Mouse (Mus musculus) large intestine, adult 2 months (tissue): ENCODE results near the gene Wdr34. TPM values are rescaled to one million over a fixed set of nuclear protein-coding genes. Genes with fewer than 3 reads are reported as not detected.

ENCODE experiments used
- DNase-seq: peaks from one replicate; pipeline ENCODE4 v3.0.0-alpha.2; 2012; ENCODE audit warnings: low read depth, low spot score
- WGBS: fragments of 180-500 bp; shearing (Covaris S2); methylation state at CpG from one replicate; pipeline ENCODE4 v1.1.7; 2018; 5-methylcytosine and 5-hydroxymethylcytosine counted together
- polyA plus RNA-seq: library from polyadenylated mRNA; depleted of rRNA; stranded (reverse); fragments of >200 nt; gene quantifications from 2 replicates; pipeline ENCODE4 v1.2.3, GENCODE M21; 2012; rRNA removed

The Wdr34 gene
- polyA plus RNA-seq, 1 experiment = 10.9 TPM

- no peak for DNase-seq
Measured at GRCm38 (mm10) chr2:30039687-30040086, 9.0 kb downstream of the Wdr34 start.

DNA sequence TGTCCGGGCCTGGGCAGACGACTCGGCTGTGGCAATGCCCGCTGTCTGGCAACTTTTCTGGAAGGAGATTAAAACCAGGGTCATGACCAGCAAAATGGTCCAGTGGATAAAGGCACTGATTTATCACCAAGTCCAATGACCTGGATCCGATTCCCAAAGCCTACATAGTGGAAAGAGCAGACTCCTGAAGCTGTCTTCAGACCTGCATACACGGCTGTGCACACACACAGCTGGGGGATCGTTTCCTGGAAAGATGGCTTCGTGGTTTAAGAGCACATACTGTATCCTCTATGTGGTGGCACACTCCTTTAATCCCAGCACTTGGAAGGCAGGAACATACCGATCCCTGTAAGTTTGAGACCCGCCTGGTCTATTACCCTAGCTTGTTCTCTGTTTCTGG, 10.3 kb downstream of the Wdr34 start:
- WGBS = 96% methylated on average over 10 of the region's 10 CpGs
- DNase-seq = no peak

DNA sequence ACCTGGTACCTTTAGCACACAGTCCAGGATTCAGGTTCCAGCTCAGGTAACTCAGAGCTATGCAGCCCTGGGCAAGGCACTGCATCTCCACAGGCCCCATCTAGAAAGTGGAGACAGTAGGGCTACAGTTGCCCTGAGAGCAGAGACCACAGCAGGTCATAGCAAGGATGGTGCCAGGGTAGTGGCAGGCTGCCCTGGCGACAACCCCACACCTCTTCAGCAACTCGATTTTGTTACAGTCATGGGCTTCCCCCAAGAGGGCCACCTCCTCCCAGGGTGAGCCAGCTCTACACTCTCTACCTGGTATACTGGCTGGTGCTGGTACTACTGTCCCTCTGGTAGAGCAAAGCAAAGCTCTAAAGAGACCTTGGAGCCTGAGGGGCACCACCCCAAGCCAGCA, 10.9 kb downstream of the Wdr34 start:
- DNase-seq = no peak
- WGBS = 81% methylated on average over 2 of the region's 2 CpGs

- DNase-seq = no peak
- WGBS = 73% methylated on average over 6 of the region's 6 CpGs
Measured at GRCm38 (mm10) chr2:30032957-30033356, 15.7 kb downstream of the Wdr34 start.

- no peak for DNase-seq
- 55% methylated on average over 11 of the region's 11 CpGs for WGBS
Measured at GRCm38 (mm10) chr2:30032244-30032846, 16.3 kb downstream of the Wdr34 start.

GRCm38 (mm10) chr2:30026997-30027396, 21.7 kb downstream of the Wdr34 start:
- 87% methylated on average over 5 of the region's 5 CpGs for WGBS
- no peak for DNase-seq

GRCm38 (mm10) chr2:30025454-30025853, 23.2 kb downstream of the Wdr34 start:
- 80% methylated on average over 4 of the region's 4 CpGs for WGBS

GRCm38 (mm10) chr2:30014326-30014966, 34.2 kb downstream of the Wdr34 start:
- no peak for DNase-seq
- WGBS = 62% methylated on average over 11 of the region's 11 CpGs

More at GRCm38 (mm10) chr2:30025454-30025853, 23.2 kb downstream of the Wdr34 start:
- DNase-seq = no peak

DNA sequence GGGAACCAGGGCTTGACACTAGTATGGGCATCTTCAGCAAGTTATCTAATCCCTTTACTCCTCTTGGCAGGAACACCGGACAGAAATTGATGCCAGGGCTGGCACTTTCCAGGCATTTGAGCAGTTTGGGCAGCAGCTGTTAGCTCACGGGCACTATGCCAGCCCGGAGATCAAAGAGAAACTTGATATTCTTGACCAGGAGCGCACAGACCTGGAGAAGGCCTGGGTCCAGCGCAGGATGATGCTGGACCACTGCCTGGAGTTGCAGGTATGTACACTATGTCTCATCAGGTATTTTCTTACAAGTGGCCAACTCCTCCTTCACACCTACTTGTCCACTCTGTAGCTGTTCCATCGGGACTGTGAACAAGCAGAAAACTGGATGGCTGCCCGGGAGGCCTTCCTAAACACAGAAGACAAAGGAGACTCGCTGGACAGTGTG, 37.8 kb downstream of the Wdr34 start:
- no peak for DNase-seq
- 78% methylated on average over 8 of the region's 8 CpGs for WGBS

GRCm38 (mm10) chr2:30009101-30009500, 39.6 kb downstream of the Wdr34 start:
- 71% methylated on average over 1 of the region's 1 CpGs for WGBS
- DNase-seq = no peak

DNA sequence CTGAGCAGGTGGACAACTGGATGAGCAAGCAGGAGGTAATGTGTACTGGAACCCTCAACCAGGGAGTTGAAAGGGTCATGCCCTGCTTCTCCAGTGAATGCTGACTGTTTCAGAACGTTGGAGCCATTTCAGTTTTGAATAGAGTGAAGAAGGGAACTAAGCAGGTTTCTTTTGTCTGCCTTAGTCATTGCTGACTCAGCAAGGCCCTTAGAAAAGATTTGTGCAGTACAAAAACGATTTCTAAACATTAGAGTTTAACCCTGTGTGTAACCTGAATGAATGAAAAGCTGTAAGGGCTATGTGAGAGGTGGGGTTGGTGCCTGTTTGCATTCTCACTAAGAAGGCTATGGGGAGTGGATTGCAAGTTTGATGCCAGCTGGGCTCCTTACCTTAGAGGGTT, 56.7 kb downstream of the Wdr34 start:
- 43% methylated on average over 2 of the region's 2 CpGs for WGBS
- DNase-seq = no peak

Other genes with a start within 250 kb of the Wdr34 start
- gene Slc27a4, start 246.2 kb downstream of the Wdr34 start, polyA plus RNA-seq = 258 and 558 TPM in 2 replicates
- 45.5 and 46.8 TPM in 2 replicates for gene Urm1, start 228.8 kb downstream of the Wdr34 start, polyA plus RNA-seq
- gene Cercam, start 179.7 kb downstream of the Wdr34 start, polyA plus RNA-seq = 6.3 and 6.8 TPM in 2 replicates
- 16.7 and 21.0 TPM in 2 replicates for gene Odf2, start 159.7 kb downstream of the Wdr34 start, polyA plus RNA-seq
- 13.2 and 16.9 TPM in 2 replicates for gene Gle1, start 113.5 kb downstream of the Wdr34 start, polyA plus RNA-seq
- gene Sptan1, start 83.3 kb downstream of the Wdr34 start, polyA plus RNA-seq = 155 and 204 TPM in 2 replicates
- gene Set, start 8.5 kb upstream of the Wdr34 start, polyA plus RNA-seq = 39.5 and 42.1 TPM in 2 replicates
- gene Pkn3, start 28.8 kb upstream of the Wdr34 start, polyA plus RNA-seq = 9.2 and 13.2 TPM in 2 replicates
- 93.5 and 106 TPM in 2 replicates for gene Zdhhc12, start 44.8 kb upstream of the Wdr34 start, polyA plus RNA-seq
- 22.8 and 34.4 TPM in 2 replicates for gene Zer1, start 75.7 kb upstream of the Wdr34 start, polyA plus RNA-seq
- gene Tbc1d13, start 84.9 kb upstream of the Wdr34 start, polyA plus RNA-seq = 69.9 and 88.8 TPM in 2 replicates
- 33.5 and 42.0 TPM in 2 replicates for gene Endog, start 122.6 kb upstream of the Wdr34 start, polyA plus RNA-seq
- 25.4 and 26.4 TPM in 2 replicates for gene Spout1, start 129.6 kb upstream of the Wdr34 start, polyA plus RNA-seq
- 19.6 and 53.2 TPM in 2 replicates for gene Kyat1, start 157.0 kb upstream of the Wdr34 start, polyA plus RNA-seq
- 19.3 and 25.5 TPM in 2 replicates for gene Lrrc8a, start 188.8 kb upstream of the Wdr34 start, polyA plus RNA-seq
- 0.17 and 3.9 TPM in 2 replicates for gene Gm28035, start 191.7 kb upstream of the Wdr34 start, polyA plus RNA-seq
- gene Phyhd1, start 217.3 kb upstream of the Wdr34 start, polyA plus RNA-seq = 8.0 and 9.5 TPM in 2 replicates
- gene Gm28038, start 232.2 kb upstream of the Wdr34 start, polyA plus RNA-seq = not detected in 2 replicates
- 16.9 and 21.0 TPM in 2 replicates for gene Dolk, start 237.5 kb upstream of the Wdr34 start, polyA plus RNA-seq
- gene Nup188, start 237.5 kb upstream of the Wdr34 start, polyA plus RNA-seq = 21.9 and 25.8 TPM in 2 replicates